Mouse (Mus musculus): ENCODE data around the gene Spsb2. TPM values are rescaled to one million over a fixed set of nuclear protein-coding genes. Genes with fewer than 3 reads are reported as not detected.

Gene Spsb2
- polyA plus RNA-seq, 1 experiment from 2014 or later = 9.1 TPM

Other genes with a start within 250 kb of the Spsb2 start
- gene C1rb, start 238.4 kb upstream of the Spsb2 start, polyA plus RNA-seq (2014; fragmentation: Nextera tagmentation; extraction: Ambion mirVana) = 0.10 TPM in 1 of 2 replicates, not detected in the other
- gene C1s2, start 172.6 kb upstream of the Spsb2 start, polyA plus RNA-seq (2014; fragmentation: Nextera tagmentation; extraction: Ambion mirVana) = 0.11 and 0.22 TPM in 2 replicates
- 46.2 and 48.1 TPM in 2 replicates for gene Lpcat3, start 145.6 kb upstream of the Spsb2 start, polyA plus RNA-seq (2014; fragmentation: Nextera tagmentation; extraction: Ambion mirVana)
- 172 and 175 TPM in 2 replicates for gene Emg1, start 96.5 kb upstream of the Spsb2 start, polyA plus RNA-seq (2014; fragmentation: Nextera tagmentation; extraction: Ambion mirVana)
- 286 and 299 TPM in 2 replicates for gene Phb2, start 96.3 kb upstream of the Spsb2 start, polyA plus RNA-seq (2014; fragmentation: Nextera tagmentation; extraction: Ambion mirVana)
- 14.3 and 16.1 TPM in 2 replicates for gene Ptpn6, start 69.9 kb upstream of the Spsb2 start, polyA plus RNA-seq (2014; fragmentation: Nextera tagmentation; extraction: Ambion mirVana)
- gene Grcc10, start 67.3 kb upstream of the Spsb2 start, polyA plus RNA-seq (2014; fragmentation: Nextera tagmentation; extraction: Ambion mirVana) = 392 and 415 TPM in 2 replicates
- gene Gm45234, start 52.6 kb upstream of the Spsb2 start, polyA plus RNA-seq (2014; fragmentation: Nextera tagmentation; extraction: Ambion mirVana) = not detected in 2 replicates
- gene Atn1, start 52.1 kb upstream of the Spsb2 start, polyA plus RNA-seq (2014; fragmentation: Nextera tagmentation; extraction: Ambion mirVana) = 13.8 and 14.9 TPM in 2 replicates
- 10.4 and 11.2 TPM in 2 replicates for gene Eno2, start 39.0 kb upstream of the Spsb2 start, polyA plus RNA-seq (2014; fragmentation: Nextera tagmentation; extraction: Ambion mirVana)
- 1.9 and 13.2 TPM in 2 replicates for gene Lrrc23, start 28.9 kb upstream of the Spsb2 start, polyA plus RNA-seq (2014; fragmentation: Nextera tagmentation; extraction: Ambion mirVana)
- gene Tpi1, start 5.6 kb downstream of the Spsb2 start, polyA plus RNA-seq (2014; fragmentation: Nextera tagmentation; extraction: Ambion mirVana) = 861 and 874 TPM in 2 replicates
- 110 and 131 TPM in 2 replicates for gene Usp5, start 20.8 kb downstream of the Spsb2 start, polyA plus RNA-seq (2014; fragmentation: Nextera tagmentation; extraction: Ambion mirVana)
- 107 and 131 TPM in 2 replicates for gene Cdca3, start 20.9 kb downstream of the Spsb2 start, polyA plus RNA-seq (2014; fragmentation: Nextera tagmentation; extraction: Ambion mirVana)
- gene Gnb3, start 31.6 kb downstream of the Spsb2 start, polyA plus RNA-seq (2014; fragmentation: Nextera tagmentation; extraction: Ambion mirVana) = 2.9 and 3.5 TPM in 2 replicates
- 49.5 and 57.0 TPM in 2 replicates for gene P3h3, start 49.1 kb downstream of the Spsb2 start, polyA plus RNA-seq (2014; fragmentation: Nextera tagmentation; extraction: Ambion mirVana)
- gene Gpr162, start 55.3 kb downstream of the Spsb2 start, polyA plus RNA-seq (2014; fragmentation: Nextera tagmentation; extraction: Ambion mirVana) = 0.95 and 1.5 TPM in 2 replicates
- 0.07 and 0.25 TPM in 2 replicates for gene Cd4, start 79.6 kb downstream of the Spsb2 start, polyA plus RNA-seq (2014; fragmentation: Nextera tagmentation; extraction: Ambion mirVana)
- 1.9 and 2.4 TPM in 2 replicates for gene Lag3, start 103.0 kb downstream of the Spsb2 start, polyA plus RNA-seq (2014; fragmentation: Nextera tagmentation; extraction: Ambion mirVana)
- 255 and 263 TPM in 2 replicates for gene Ptms, start 111.4 kb downstream of the Spsb2 start, polyA plus RNA-seq (2014; fragmentation: Nextera tagmentation; extraction: Ambion mirVana)
- gene Mlf2, start 122.7 kb downstream of the Spsb2 start, polyA plus RNA-seq (2014; fragmentation: Nextera tagmentation; extraction: Ambion mirVana) = 346 and 352 TPM in 2 replicates
- 138 and 141 TPM in 2 replicates for gene Cops7a, start 156.9 kb downstream of the Spsb2 start, polyA plus RNA-seq (2014; fragmentation: Nextera tagmentation; extraction: Ambion mirVana)
- gene Pianp, start 188.0 kb downstream of the Spsb2 start, polyA plus RNA-seq (2014; fragmentation: Nextera tagmentation; extraction: Ambion mirVana) = 5.0 and 7.2 TPM in 2 replicates
- gene Zfp384, start 200.5 kb downstream of the Spsb2 start, polyA plus RNA-seq (2014; fragmentation: Nextera tagmentation; extraction: Ambion mirVana) = 10.4 and 11.9 TPM in 2 replicates
- 99.0 and 112 TPM in 2 replicates for gene Ing4, start 231.1 kb downstream of the Spsb2 start, polyA plus RNA-seq (2014; fragmentation: Nextera tagmentation; extraction: Ambion mirVana)
- 8.3 and 9.9 TPM in 2 replicates for gene Acrbp, start 241.0 kb downstream of the Spsb2 start, polyA plus RNA-seq (2014; fragmentation: Nextera tagmentation; extraction: Ambion mirVana)